Mouse (Mus musculus) embryonic facial prominence, embryonic 13.5 days (tissue): ENCODE results near the gene Mroh8. TPM values are rescaled to one million over a fixed set of nuclear protein-coding genes. Genes with fewer than 3 reads are reported as not detected.
"Not testable (repeated sequence)": the region's sequence is repeated elsewhere in the genome, so short reads cannot be mapped to it uniquely, and the experiment has no call there.

Source experiments
- ATAC-seq: fragments of 200-750 bp; cut with Nextera tagmentation; 2 replicates; pipeline ENCODE4 v1.8.0; 2017; ENCODE audit warnings: low read depth; ENCODE audit not compliant: insufficient number of reproducible peaks, insufficient read depth, low FRiP score, low TSS enrichment
- H3K27ac ChIP-seq: fragments of 300-500 bp; sonication (generic); 2 replicates; pipeline ENCODE4 v1.5.1; 2015; ENCODE audit warnings: moderate library complexity, mild to moderate bottlenecking, inconsistent platforms
- H3K27me3 ChIP-seq: fragments of 300-500 bp; sonication (generic); 2 replicates; pipeline ENCODE4 v1.6.1; 2015; ENCODE audit warnings: mild to moderate bottlenecking, inconsistent platforms
- H3K36me3 ChIP-seq: fragments of 300-500 bp; sonication (generic); 2 replicates; pipeline ENCODE4 v1.6.1; 2015; ENCODE audit warnings: mild to moderate bottlenecking, inconsistent platforms
- H3K4me1 ChIP-seq: fragments of 300-500 bp; sonication (generic); 2 replicates; pipeline ENCODE4 v1.6.1; 2015; ENCODE audit warnings: inconsistent platforms
- H3K4me2 ChIP-seq: fragments of 300-500 bp; sonication (generic); 2 replicates; pipeline ENCODE4 v1.6.1; 2015; ENCODE audit warnings: moderate library complexity, mild to moderate bottlenecking, inconsistent platforms
- H3K4me3 ChIP-seq: fragments of 300-500 bp; sonication (generic); 2 replicates; pipeline ENCODE4 v1.5.1; 2015; ENCODE audit warnings: mild to moderate bottlenecking, inconsistent platforms
- H3K9ac ChIP-seq: fragments of 300-500 bp; sonication (generic); 2 replicates; pipeline ENCODE4 v1.6.1; 2015; ENCODE audit warnings: mild to moderate bottlenecking, inconsistent platforms
- H3K9me3 ChIP-seq: fragments of 300-500 bp; sonication (generic); 2 replicates; pipeline ENCODE4 v1.6.1; 2016; ENCODE audit warnings: inconsistent platforms
- WGBS: fragments of 180-500 bp; shearing (Covaris S2); methylation state at CpG from one replicate; pipeline ENCODE4 v1.1.7; 2015; ENCODE audit warnings: mixed read lengths; 5-methylcytosine and 5-hydroxymethylcytosine counted together
- polyA plus RNA-seq: library from polyadenylated mRNA; unstranded; fragments of >200 nt; fragmentation: Nextera tagmentation; extraction: Ambion mirVana; gene quantifications from 2 replicates; pipeline ENCODE4 v1.2.1, GENCODE M21; 2015

Gene Mroh8
- polyA plus RNA-seq, 1 experiment from 2014 or later = 0.69 TPM

DNA sequence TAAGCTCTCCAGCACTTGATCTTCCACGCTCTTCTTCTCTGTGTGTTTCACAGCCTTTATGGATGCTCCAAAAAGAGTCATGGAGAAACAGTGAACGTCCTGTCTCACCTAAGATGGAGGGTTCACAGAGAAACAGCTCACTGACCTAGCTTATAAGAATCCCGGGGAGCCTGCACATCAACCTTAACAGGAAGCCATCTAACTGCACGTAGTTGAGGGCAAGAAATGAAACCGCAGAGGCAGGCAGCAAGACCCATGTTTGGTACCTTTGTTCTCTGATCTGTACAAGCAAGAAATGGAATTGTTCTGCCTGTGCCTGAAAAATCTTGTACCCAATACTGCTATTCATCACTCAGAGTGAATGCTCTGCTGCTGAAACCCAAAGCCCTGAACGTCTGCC, 59.2 kb downstream of the Mroh8 start:
- no peak overlapping the region for H3K27ac ChIP-seq
- H3K9ac ChIP-seq = no peak overlapping the region
- no peak overlapping the region for H3K4me2 ChIP-seq
- H3K4me1 ChIP-seq = no peaks in the 10 kb centered on the region
- no peaks in the 10 kb centered on the region for H3K27me3 ChIP-seq
- H3K4me3 ChIP-seq = no peak overlapping the region
- H3K36me3 ChIP-seq = no peaks in the 10 kb centered on the region
- 71% methylated on average over 6 of the region's 6 CpGs for WGBS
- ATAC-seq = no peak
- H3K9me3 ChIP-seq = no peaks in the 10 kb centered on the region

DNA sequence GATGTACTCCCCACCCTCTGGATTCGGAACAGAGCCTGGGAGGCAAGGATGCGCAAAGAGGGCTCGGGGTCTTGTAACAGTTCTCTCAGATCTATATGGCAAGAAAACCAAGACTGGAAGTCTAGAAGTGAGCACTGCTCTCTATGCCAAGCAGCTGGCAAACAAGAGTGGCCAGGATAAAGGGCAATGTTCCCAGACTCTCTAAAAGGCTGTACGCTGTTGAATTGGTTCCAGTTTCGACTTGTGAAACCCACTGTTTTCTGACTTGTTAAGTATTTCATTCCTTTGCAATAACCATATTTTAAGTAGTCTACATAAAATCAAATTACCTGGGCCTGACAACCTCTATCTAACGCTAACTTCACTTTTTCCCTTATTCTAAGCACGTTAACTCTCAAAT, 67.6 kb downstream of the Mroh8 start:
- Histone ChIP-seq H3K27ac (no peak overlapping the region), H3K9me3 (peaks cover 3% of the 10 kb centered on the region; the same call in 1 of the 2 replicates), H3K4me1 (no peaks in the 10 kb centered on the region), H3K9ac (no peak overlapping the region), H3K36me3 (peaks cover 3% of the 10 kb centered on the region; the same call in 1 of the 2 replicates), H3K4me3 (no peak overlapping the region), H3K27me3 (no peaks in the 10 kb centered on the region), H3K4me2 (no peak overlapping the region)
- 92% methylated on average over 7 of the region's 7 CpGs for WGBS
- ATAC-seq = no peak

DNA sequence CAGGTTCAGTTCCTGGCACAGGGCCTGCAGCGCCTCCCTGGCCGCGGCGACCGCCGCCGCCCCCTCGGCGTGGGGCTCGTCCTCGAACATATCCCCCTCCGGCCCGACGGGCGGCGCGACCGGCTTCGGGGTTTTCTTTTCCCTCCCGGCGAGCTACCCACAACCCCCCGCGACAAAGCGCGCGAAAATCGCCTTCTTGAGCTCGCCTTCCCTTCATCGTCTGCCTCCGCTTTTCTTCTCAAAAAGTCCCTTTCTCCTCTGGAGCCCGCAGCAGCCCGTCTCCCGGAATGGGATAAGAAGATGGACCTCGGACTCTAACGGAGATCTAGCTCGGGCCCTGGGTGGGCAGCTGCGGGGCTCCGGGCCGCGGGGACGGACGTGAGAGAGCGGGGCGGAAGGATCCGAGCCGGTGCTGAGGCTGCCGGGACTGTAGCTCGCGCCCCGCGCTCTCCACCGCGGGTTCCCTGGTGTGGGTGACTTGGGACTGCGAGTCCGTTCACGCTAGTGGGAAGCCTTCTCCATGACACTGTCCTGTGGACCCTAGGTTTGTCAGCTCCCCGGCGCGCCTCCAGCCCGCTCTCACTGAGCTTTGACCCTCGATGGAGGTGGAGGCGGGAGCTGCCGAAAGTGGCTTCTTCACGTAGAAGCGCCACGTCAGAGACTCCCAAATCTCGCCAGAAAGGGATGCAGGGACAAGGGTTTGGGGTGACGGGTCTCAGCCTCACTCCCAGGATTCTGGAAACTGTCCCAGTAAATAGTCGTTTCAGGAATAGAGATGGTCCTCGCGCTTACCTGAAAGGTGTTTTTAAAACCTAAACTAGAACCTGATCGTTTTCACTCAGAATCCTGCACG, 74.8 kb downstream of the Mroh8 start, which contains the start of gene Rbl1:
Gene Rbl1 (minus strand): TSS at position 169 of the 853 bp plus-strand sequence.
- H3K27ac ChIP-seq = peak within 1 kb of the TSS; percentile 96
- H3K27me3 ChIP-seq = no peaks in the 10 kb centered on the region
- H3K9me3 ChIP-seq = peaks cover 3% of the 10 kb centered on the region; the same call in 1 of the 2 replicates
- peak; percentile 86 for ATAC-seq
- H3K4me3 ChIP-seq = peak within 1 kb of the TSS; percentile 69
- peak within 1 kb of the TSS; percentile 67 for H3K4me2 ChIP-seq
- H3K9ac ChIP-seq = peak within 1 kb of the TSS; percentile 86
- peaks cover 6% of the 10 kb centered on the region for H3K36me3 ChIP-seq
- H3K4me1 ChIP-seq = peaks cover 14% of the 10 kb centered on the region
- 1% methylated on average over 73 of the region's 73 CpGs for WGBS

DNA sequence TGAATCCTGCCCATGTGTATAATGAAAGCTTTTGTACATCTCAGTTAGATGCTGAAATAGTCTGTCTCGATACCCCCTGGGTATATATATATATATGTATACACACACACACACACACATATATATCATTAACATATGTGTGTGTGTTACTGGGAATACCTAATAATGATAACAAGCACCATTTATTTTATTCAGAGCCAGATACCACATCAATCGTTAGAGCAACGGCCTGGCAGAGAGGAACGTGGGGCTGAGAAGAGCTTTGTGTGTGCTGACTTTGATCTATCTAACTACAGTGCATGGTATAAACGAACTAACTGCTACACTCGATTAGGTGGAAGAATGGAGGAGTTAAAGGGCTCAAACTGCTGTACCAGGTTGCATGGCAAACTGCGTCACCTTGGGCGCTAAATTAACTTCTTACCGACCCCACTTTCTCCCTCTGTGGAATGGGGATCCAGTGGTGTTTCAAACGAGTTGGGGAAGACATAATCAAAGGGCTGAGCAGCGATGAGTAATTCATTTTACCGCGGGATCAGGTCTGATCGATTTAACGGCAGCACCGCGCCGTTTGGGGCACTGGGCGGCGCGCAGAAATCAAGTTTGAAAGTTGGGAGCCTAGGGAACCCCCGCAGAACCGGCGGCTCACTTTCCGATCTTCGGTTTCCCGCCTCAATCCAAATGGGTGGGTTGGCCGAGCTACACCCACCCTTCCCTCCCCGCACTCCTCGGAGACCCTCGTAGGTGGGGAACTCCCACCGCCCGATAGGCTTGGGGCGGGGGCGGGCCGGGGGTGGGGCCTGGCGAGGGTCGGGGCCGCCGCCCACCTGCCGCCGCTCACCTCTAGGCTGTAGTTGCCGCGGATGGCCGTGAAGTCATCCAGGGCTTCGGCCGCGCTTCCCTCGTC, 75.6 kb downstream of the Mroh8 start:
- peak overlapping the region; percentile 67 for H3K4me2 ChIP-seq
- H3K36me3 ChIP-seq = peaks cover 13% of the 10 kb centered on the region
- WGBS = under 1% methylated on average over 49 of the region's 49 CpGs
- peak overlapping the region; percentile 69 for H3K4me3 ChIP-seq
- H3K9me3 ChIP-seq = peaks cover 3% of the 10 kb centered on the region; the same call in 1 of the 2 replicates
- ATAC-seq = peak; percentile 87
- H3K9ac ChIP-seq = peak overlapping the region; percentile 86
- H3K27ac ChIP-seq = peak overlapping the region; percentile 96
- H3K4me1 ChIP-seq = peaks cover 14% of the 10 kb centered on the region
- H3K27me3 ChIP-seq = no peaks in the 10 kb centered on the region

DNA sequence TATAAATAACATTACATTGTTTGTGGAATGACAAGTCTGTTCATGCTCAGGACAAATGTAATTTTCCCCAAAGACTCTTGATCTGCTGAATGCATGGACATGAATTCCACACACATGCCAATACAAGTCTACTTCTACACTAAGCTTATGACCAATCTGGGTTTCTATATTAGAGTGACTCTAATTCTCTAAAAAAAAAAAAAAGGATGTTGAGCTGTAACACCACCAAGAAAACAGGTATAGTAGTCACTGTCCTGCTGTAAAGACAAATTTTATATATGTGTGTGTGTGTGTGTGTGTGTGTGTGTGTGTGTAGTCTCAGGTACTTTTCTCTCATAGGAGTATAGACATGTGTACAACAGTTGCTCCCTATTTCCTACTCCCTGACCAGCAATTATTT, 76.3 kb downstream of the Mroh8 start:
- peaks cover 3% of the 10 kb centered on the region; the same call in 1 of the 2 replicates for H3K9me3 ChIP-seq
- H3K4me2 ChIP-seq = peak overlapping the region; percentile 67
- peaks cover 14% of the 10 kb centered on the region for H3K4me1 ChIP-seq
- H3K36me3 ChIP-seq = peaks cover 17% of the 10 kb centered on the region
- 0 out of 2 replicates have a peak overlapping the region, but pooled peaks have one; percentile 86 for H3K9ac ChIP-seq
- no peak overlapping the region for H3K27ac ChIP-seq
- H3K27me3 ChIP-seq = no peaks in the 10 kb centered on the region
- H3K4me3 ChIP-seq = peak overlapping the region; percentile 69
- no peak for ATAC-seq

DNA sequence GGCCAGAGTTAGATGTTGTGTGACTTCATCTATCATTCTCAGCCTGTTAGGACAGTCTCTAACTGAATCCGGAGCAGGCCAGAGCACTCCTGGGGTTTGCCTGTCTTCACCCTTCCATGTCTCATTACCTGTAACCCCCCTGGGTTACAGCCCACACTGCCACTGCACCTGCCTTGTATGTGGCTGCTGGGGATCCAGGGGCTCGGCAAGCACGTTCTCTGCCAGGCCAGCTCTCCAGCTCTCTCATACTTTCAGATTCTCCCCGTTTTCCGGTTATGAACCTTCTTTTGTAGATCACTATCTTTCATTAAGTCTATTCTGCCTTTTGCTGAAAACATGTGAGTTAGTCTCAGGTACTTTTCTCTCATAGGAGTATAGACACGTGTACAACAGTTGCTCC, 77.0 kb downstream of the Mroh8 start:
- Histone ChIP-seq H3K9ac (peak overlapping the region; percentile 40; the same call in 1 of the 2 replicates), H3K36me3 (peaks cover 22% of the 10 kb centered on the region), H3K9me3 (no peaks in the 10 kb centered on the region; the same call in 1 of the 2 replicates), H3K4me3 (no peak overlapping the region), H3K27ac (peak overlapping the region; percentile 39; the same call in 1 of the 2 replicates), H3K27me3 (no peaks in the 10 kb centered on the region), H3K4me1 (peaks cover 14% of the 10 kb centered on the region), H3K4me2 (peak overlapping the region; percentile 67)
- no peak for ATAC-seq
- WGBS = 64% methylated on average over 6 of the region's 6 CpGs

DNA sequence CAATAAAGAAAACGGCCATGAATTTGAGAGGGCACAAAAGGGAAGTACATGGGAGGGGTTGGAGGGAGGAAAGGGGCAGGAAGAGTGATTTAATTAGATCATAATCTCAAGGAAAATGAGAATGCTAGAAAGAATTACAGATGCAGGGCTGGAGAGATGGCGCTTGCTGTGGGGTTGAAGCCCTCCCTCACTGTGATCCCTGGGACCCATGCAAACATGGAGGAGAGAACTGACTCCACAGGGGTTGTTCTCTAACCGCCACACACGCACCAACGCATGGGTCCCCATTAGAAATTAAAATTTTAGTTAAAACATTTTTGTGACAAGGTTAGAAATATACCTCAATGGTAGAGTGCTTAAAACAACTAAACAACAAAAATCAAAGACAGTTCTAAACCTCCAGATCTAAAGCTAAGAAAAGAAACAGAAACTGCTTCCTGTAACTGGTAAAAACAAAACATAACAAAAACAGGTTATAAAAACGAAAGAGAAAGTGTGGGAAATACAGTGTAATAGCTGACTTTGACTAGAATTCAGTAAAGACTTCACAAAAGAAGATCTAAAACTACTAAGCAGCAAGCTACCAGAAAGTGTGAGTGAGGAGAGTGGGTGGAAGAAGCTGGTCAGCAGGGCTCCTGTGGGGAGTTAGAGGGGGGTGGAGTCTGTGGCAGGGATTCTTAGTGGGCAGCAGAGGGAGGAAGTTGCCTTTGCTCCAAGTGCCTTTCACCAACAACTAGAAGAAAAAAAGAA, 78.1 kb downstream of the Mroh8 start:
- peak overlapping the region; percentile 68; the same call in 1 of the 2 replicates for H3K27ac ChIP-seq
- WGBS = 69% methylated on average over 6 of the region's 6 CpGs
- ATAC-seq = no peak
- H3K4me1 ChIP-seq = peaks cover 14% of the 10 kb centered on the region
- no peak overlapping the region for H3K4me3 ChIP-seq
- H3K9ac ChIP-seq = 0 out of 2 replicates have a peak overlapping the region, but pooled peaks have one; percentile 36
- no peaks in the 10 kb centered on the region; the same call in 1 of the 2 replicates for H3K9me3 ChIP-seq
- H3K4me2 ChIP-seq = no peak overlapping the region
- peaks cover 31% of the 10 kb centered on the region for H3K36me3 ChIP-seq
- no peaks in the 10 kb centered on the region for H3K27me3 ChIP-seq

DNA sequence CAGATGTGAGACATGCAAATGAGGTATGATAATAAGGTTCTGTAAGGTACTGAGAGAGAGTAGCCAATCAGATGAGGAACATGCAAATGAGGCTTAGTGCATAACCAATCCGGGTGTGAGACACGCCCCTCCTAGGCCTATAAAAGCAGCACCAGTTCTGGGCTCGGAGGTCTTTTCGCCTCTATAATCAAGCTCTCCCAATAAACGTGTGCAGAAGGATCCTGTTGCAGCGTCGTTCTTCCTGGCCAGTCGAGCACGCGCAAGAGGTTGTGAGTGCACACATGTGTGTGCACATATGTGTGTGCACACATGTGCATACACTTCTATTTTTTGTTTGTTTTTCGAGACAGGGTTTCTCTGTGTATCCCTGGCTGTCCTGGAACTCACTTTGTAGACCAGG, 80.9 kb downstream of the Mroh8 start:
- not testable (repeated sequence) for H3K4me2 ChIP-seq, H3K9me3 ChIP-seq, H3K9ac ChIP-seq, H3K4me1 ChIP-seq, H3K27me3 ChIP-seq, H3K4me3 ChIP-seq, ATAC-seq, H3K27ac ChIP-seq
- H3K36me3 ChIP-seq = peaks cover 57% of the 10 kb centered on the region
- WGBS = 96% methylated on average over 11 of the region's 11 CpGs

DNA sequence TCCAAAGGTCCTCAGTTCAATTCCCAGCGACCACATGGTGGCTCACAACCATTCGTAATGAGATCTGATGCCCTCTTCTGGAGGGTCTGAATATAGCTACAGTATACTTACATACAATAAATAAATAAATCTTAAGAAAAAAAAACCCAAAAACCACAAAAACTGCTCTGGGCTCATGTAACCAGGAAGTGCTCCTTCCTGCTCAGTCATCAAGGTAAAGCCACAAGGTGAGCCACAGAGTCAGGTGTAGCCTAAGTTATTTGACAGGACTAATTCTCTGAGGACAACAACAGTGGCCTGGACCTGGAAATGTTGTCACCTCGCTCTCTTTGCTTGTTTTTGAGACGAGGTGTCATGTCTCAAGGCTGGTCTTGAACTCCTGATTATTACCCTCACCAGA, 88.7 kb downstream of the Mroh8 start:
- WGBS = 94% methylated on average over 4 of the region's 4 CpGs
- no peaks in the 10 kb centered on the region for H3K9me3 ChIP-seq
- no peaks in the 10 kb centered on the region for H3K27me3 ChIP-seq
- H3K9ac ChIP-seq = no peak overlapping the region
- no peak overlapping the region for H3K4me3 ChIP-seq
- H3K27ac ChIP-seq = no peak overlapping the region
- H3K4me2 ChIP-seq = no peak overlapping the region
- H3K4me1 ChIP-seq = no peaks in the 10 kb centered on the region
- no peak for ATAC-seq
- H3K36me3 ChIP-seq = peaks cover 94% of the 10 kb centered on the region

DNA sequence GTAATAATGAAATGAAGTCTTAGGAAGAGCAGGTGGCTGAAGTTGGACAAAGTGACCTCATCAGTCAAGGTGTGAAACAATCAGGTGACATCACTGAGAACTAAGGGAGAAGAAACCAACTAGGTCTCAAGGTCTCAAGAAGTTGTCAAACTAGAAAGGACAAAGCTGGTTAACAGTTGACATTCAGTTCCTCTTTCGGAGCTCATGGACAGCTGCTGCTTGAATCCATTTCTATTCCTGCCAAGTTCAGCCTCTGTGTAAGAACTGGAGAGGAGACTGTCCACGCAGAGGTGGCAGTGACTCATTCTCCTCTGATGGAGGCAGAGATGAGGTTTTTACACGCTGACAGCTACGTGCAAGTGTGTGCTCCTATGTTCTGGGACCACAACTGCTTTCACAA, 92.1 kb downstream of the Mroh8 start:
- H3K4me2 ChIP-seq = no peak overlapping the region
- no peak overlapping the region for H3K9ac ChIP-seq
- H3K36me3 ChIP-seq = peaks cover 86% of the 10 kb centered on the region
- 90% methylated on average over 4 of the region's 4 CpGs for WGBS
- H3K27me3 ChIP-seq = no peaks in the 10 kb centered on the region
- ATAC-seq = no peak
- H3K9me3 ChIP-seq = no peaks in the 10 kb centered on the region
- H3K4me3 ChIP-seq = no peak overlapping the region
- no peaks in the 10 kb centered on the region for H3K4me1 ChIP-seq
- no peak overlapping the region for H3K27ac ChIP-seq

DNA sequence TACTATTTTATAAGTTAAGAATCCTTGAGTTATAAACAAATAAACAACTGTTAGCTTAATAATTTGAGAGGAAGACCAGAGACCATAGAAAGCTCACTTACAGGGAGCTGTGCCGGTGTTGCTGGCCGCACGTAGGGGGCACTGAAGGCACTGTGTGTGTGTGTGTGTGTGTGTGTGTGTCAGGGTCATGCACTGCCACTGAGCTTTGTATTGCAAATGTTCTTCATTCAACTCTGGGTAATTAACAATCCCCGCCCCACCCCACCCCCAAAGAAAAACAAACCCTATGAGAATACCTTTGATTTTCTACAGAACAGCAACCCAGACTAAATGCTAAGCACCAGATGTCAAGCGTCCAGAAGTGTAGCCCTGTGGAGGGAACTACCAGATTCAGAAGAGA, 92.8 kb downstream of the Mroh8 start:
- no peak overlapping the region for H3K9ac ChIP-seq
- H3K27me3 ChIP-seq = no peaks in the 10 kb centered on the region
- no peak overlapping the region for H3K27ac ChIP-seq
- no peaks in the 10 kb centered on the region for H3K9me3 ChIP-seq
- no peak overlapping the region for H3K4me3 ChIP-seq
- H3K4me1 ChIP-seq = no peaks in the 10 kb centered on the region
- no peak overlapping the region for H3K4me2 ChIP-seq
- ATAC-seq = no peak
- 58% methylated on average over 5 of the region's 5 CpGs for WGBS
- peaks cover 83% of the 10 kb centered on the region for H3K36me3 ChIP-seq
